Mouse (Mus musculus): ENCODE data around the gene Zfp598.
"Not testable (repeated sequence)": the region's sequence is repeated elsewhere in the genome, so short reads cannot be mapped to it uniquely, and the experiment has no call there.

Zfp598 gene

GRCm38 (mm10) chr17:24648731-24649377 is 20.6 kb upstream of the Zfp598 start:
- no peak for DNase-seq

DNA sequence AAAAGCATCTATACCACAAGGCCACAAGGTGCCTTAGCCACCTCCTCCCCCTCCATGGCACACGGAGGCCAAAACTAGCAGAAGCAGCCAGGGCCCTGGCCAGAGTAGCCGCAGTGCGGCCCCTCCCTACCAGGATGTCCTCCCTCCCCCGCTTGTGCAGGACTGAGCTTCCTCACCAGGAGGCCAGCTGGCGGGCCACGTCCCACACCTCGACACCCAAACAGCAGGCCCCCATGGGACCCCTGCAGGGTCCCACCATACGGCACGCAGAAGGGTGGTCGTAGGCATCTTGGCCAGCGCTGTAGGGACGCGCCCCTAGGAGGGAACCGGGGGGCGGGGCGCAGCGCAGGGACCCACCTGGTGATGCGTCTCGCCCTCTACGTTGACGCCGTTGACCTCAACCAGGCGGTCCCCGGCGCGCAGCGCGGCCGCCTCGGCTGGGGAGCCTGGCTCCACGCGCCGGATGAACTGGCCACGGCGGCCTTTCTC is 19.9 kb upstream of the Zfp598 start:
- DNase-seq = peak; percentile 52

GRCm38 (mm10) chr17:24650070-24650616 is 19.3 kb upstream of the Zfp598 start, which contains the start of gene Slc9a3r2:
TSS of gene Slc9a3r2 (minus strand) at chr17:24650327.
- DNase-seq = peak; percentile 64

DNA sequence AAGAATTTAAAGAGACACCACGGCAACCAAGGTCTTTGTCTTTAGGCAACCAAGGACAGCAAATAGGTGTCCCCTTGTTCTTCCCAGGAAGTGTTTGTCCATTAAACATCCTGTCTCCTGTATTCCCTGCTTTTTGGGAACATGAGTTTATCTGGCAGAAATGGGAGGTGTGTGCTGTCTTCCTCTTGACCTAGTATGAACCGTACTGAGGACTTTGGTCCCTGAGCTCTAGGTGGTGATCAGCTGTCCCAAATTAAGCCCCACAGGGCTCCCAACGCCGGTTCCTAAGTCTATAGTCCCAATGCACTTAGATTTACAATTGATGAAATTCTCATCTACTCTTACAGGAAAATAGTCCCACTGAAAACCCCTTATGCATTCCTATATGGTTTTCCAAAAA is 18.7 kb upstream of the Zfp598 start:
- no peak for DNase-seq

DNA sequence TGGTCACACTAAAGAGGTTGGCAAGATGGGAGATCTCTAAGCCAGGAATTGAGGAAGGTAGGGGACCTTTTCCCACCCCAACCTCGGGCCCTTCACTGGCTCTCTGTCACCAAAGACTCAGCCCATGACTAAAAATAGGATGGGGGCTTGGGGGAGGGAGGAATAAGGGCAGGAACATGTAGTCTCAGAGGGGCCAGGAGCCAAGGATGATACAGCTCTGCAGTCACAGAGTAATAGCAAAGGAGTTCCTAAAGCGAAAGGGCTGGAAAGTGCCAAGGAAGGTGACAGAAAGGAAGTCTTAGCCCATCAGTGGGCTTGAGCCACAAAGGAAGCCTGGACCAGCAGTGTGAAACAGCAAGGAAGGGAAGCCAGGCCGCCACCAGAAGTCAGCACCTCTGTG is 17.7 kb upstream of the Zfp598 start:
- no peak for DNase-seq

DNA sequence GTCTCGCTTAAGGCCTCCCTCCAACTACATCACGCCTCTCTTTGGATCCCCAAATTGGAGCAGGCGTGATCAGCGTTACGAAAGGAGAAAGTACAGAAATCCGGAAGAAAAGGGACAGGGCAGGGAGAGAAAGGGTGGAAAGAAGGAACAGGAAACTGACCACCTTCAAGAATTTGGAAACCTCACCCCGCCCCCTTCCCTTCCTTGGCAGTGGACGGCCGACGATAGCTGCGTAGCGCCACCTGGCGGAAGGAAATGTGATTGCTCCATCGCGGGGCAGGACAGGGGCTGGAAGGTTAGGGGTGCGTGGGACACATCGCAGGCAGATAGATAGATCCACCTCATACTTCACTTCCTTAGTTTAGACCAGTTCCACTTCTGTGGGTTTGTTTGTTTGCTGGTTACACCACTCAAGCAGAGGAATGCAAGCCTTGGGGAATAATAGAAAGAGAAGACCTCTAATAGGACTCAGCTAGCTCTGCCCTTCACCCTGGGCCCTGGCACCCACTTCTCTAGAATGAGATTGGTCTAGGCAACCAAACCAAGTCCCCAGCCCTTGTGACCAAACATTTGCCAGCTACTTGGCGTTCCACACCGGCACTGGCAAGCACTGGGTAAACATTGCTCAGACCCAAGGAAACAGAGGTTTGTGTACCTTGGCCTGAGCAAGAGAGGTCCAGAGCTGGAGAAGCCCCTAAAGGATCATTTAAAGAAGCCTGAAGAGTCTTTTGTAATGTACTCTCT is 15.3 kb upstream of the Zfp598 start:
- DNase-seq = peak; percentile 85

DNA sequence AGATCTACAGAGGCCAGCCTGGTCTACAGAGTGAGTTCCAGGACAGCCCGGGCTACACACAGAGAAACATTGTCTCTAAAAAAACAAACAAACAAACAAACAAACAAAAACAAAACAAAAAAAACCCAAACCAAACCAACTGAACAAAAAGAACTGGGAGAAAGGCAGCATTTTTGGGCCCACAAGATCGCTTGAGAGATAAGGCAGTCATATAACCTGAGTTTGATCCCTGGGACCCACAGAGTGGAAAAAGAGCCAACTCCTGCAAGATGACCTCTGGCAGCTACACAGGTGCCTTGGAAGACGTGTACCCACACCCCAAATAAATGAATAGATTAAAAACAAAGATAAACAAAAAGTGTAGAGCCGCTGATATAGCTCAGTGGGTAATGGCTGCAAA is 14.5 kb upstream of the Zfp598 start:
- no peak for DNase-seq

DNA sequence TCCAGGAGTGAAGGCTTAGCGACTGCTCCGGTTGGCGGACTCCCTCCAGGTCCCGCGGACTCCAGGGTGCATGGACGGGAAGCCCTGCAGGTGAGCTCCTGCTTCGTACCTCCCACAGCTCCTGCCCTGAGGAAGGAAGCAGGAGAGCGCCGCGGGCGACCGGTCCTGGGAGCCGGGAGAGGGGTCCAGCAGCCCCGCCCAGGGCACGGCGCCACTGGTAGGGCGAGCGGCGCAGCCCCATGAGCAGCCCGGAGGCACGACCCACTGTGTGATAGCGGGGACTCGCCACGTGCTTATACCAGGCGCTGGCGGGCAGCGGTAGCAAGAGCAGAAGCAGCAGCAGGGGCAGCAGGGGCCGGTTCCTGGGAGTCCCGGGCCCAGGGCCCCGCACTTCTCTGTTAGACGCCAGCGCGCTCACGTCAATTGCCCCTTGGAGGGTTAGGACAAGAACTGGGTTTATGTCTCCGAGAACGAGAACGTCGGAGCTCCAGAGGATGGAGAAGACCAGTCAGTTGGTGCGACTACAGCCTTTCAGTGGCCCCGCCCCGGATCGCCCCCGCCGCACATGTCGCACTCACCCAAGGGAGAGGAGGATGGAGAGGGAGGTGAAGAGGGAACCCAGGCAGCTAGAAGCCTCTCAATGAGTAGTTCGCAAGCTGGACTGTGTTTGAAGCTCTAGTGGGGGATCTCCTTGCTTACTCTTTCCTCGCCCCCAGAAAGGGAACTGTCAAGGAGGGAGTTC is 11.3 kb upstream of the Zfp598 start, which contains the start of gene Npw:
Npw (minus strand) TSS at position 441 of the 742 bp plus-strand sequence.
- peak; percentile 44 for DNase-seq

- DNase-seq = not testable (repeated sequence)
Measured at GRCm38 (mm10) chr17:24667011-24667410, 2.5 kb upstream of the Zfp598 start.

DNA sequence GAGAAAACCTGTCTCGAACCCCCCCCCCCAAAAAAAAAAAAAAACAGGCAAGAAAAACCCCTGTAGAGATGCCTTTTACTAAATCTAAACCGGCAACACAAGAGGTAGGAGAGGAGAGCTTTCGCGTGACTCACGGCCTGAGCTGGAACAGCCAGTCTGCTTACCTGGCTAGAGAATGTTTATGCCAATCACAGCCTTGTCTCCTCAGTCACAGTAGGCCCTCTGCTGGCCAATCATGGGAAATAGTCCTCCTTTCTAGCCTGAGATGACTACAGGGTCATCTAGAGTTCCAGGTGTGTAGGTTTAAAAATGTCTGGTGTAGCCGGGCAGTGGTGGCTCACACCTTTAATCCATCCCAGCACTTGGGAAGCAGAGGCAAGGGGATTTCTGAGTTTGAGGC is 2.1 kb upstream of the Zfp598 start:
- peak; percentile 74 for DNase-seq

- not testable (repeated sequence) for DNase-seq
Measured at GRCm38 (mm10) chr17:24669214-24669544, 308 bp upstream of the Zfp598 start.

DNA sequence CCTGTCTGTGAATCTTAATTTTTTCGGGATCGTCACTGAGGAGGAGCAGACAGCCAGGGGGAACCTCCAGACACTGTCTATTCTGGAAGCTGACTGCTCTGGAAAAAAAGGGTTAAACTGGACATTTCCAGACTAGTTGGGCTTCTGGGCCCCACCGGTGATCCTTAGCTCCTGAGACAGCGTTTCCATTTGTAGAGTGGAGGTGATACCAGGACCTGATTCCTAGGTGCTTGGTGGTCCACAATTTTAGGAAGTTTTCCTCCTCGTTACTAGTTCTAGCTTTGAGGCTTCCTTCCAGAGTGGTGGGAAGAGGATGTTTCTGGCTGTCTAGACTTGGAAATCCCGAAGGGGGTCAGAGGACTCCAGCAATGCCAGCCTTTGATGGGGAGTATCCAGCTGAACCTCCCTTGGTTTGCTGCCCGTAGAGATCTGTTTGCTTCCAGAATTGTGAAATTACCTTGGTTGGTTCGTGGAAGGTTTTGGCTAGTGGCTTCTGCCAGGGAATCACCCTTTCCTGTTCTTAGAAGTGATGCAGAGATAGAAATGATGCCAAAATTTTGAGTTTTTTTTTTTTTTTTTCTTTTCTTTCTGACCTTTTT is 858 bp downstream of the Zfp598 start:
- DNase-seq = no peak

DNA sequence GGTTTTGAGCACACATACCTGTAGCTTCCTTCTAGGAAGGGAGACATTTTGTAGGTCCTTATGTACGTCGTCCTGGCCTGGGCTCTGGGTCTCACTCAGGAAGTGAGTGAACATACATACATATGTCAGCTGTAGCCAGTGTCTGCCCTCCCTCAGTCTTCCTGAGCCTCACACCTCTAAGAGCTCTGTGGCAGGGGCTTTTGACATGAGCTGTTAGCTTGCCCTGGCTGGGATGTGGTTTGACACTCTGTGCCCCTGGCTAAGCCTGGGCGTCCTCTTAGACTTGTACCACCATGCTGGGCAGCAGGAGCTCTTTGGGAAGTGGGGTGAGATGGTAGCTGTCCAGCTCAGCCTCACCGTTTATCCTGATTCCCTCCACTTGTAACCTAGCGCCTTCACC is 1.9 kb downstream of the Zfp598 start:
- DNase-seq = no peak

- no peak for DNase-seq
Measured at GRCm38 (mm10) chr17:24672141-24672540, 2.7 kb downstream of the Zfp598 start.

DNA sequence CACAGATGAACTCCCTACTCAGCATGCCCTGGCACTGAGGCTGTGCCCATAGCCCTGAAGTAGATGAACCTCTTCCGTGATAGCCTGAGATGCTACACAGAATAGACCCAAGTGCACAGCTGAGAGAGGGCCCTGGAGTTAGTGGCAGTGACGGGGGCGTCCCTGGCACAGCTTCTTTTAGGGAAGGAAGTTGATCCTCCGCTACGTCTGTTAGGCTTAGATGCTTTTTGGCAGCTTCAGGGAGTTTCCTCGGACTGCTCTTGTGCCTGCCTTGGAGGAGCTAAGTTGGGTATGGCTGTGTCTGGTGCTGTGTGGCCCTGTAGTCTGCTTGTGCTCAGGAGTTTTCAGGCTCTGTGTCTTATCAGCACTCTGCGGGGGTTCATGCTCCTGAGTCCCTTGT is 4.8 kb downstream of the Zfp598 start:
- DNase-seq = no peak

GRCm38 (mm10) chr17:24676187-24676586 is 6.7 kb downstream of the Zfp598 start:
- DNase-seq = peak; percentile 87

GRCm38 (mm10) chr17:24676877-24677276 is 7.4 kb downstream of the Zfp598 start:
- DNase-seq = no peak

- no peak for DNase-seq
Measured at GRCm38 (mm10) chr17:24677500-24678080, 8.1 kb downstream of the Zfp598 start.

GRCm38 (mm10) chr17:24686514-24686913 is 17.0 kb downstream of the Zfp598 start:
- peak; percentile 72 for DNase-seq

GRCm38 (mm10) chr17:24687146-24687595 is 17.7 kb downstream of the Zfp598 start:
- peak; percentile 71 for DNase-seq

DNA sequence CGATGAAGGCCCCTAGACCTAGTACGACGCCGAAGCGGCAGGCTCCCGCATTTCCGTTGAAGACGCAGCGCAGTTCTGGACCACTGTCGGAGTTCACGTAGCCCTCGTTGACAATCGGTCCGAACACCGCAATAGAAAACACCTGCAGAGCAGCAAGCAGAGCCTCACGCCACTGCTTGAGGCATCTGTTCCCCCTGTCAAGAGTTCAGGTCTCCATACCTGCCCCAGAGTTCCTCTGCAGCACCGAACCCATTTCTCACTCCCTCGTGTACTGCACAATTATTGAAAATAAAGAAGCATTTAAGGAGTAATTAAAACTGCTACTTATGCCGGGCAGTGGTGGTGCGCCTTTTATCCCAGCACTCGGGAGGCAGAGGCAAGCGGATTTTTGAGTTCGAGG is 18.1 kb downstream of the Zfp598 start:
- no peak for DNase-seq
